Mouse (Mus musculus) stomach, embryonic 15.5 days (tissue): ENCODE measurements around the gene Zfp948. TPM values are rescaled to one million over a fixed set of nuclear protein-coding genes. Genes with fewer than 3 reads are reported as not detected.

ENCODE experiments used
- ATAC-seq: fragments of 200-750 bp; cut with Nextera tagmentation; 2 replicates; pipeline ENCODE4 v1.8.0; 2017; ENCODE audit warnings: low read depth, moderate number of reproducible peaks, moderate TSS enrichment; ENCODE audit not compliant: insufficient read depth, low FRiP score
- H3K27ac ChIP-seq: fragments of 300-500 bp; sonication (generic); 2 replicates; pipeline ENCODE4 v1.5.1; 2015; ENCODE audit warnings: mild to moderate bottlenecking, inconsistent platforms
- H3K27me3 ChIP-seq: fragments of 300-500 bp; sonication (generic); replicated peaks from 2 replicates; pipeline ENCODE4 v1.6.1; 2015; ENCODE audit warnings: inconsistent platforms
- H3K36me3 ChIP-seq: fragments of 300-500 bp; sonication (generic); 2 replicates; pipeline ENCODE4 v1.6.1; 2015; ENCODE audit warnings: inconsistent platforms
- H3K4me1 ChIP-seq: fragments of 300-500 bp; sonication (generic); 2 replicates; pipeline ENCODE4 v1.6.1; 2015; ENCODE audit warnings: inconsistent platforms
- H3K4me2 ChIP-seq: fragments of 300-500 bp; sonication (generic); 2 replicates; pipeline ENCODE4 v1.6.1; 2015; ENCODE audit warnings: mild to moderate bottlenecking, inconsistent platforms
- H3K4me3 ChIP-seq: fragments of 300-500 bp; sonication (generic); replicated peaks from 2 replicates; pipeline ENCODE4 v1.5.1; 2015; ENCODE audit warnings: inconsistent platforms
- H3K9ac ChIP-seq: fragments of 300-500 bp; sonication (generic); 2 replicates; pipeline ENCODE4 v1.6.1; 2015; ENCODE audit warnings: inconsistent platforms
- H3K9me3 ChIP-seq: fragments of 300-500 bp; sonication (generic); 2 replicates; pipeline ENCODE4 v1.6.1; 2016; ENCODE audit warnings: inconsistent platforms
- WGBS: fragments of 180-500 bp; shearing (Covaris S2); methylation state at CpG from one replicate; pipeline ENCODE4 v1.1.7; 2015; 5-methylcytosine and 5-hydroxymethylcytosine counted together
- polyA plus RNA-seq: library from polyadenylated mRNA; unstranded; fragments of >200 nt; fragmentation: Nextera tagmentation; extraction: Ambion mirVana; gene quantifications from 2 replicates; pipeline ENCODE4 v1.2.1, GENCODE M21; 2015

Gene Zfp948
- 16.0 and 16.3 TPM in 2 replicates for polyA plus RNA-seq

DNA sequence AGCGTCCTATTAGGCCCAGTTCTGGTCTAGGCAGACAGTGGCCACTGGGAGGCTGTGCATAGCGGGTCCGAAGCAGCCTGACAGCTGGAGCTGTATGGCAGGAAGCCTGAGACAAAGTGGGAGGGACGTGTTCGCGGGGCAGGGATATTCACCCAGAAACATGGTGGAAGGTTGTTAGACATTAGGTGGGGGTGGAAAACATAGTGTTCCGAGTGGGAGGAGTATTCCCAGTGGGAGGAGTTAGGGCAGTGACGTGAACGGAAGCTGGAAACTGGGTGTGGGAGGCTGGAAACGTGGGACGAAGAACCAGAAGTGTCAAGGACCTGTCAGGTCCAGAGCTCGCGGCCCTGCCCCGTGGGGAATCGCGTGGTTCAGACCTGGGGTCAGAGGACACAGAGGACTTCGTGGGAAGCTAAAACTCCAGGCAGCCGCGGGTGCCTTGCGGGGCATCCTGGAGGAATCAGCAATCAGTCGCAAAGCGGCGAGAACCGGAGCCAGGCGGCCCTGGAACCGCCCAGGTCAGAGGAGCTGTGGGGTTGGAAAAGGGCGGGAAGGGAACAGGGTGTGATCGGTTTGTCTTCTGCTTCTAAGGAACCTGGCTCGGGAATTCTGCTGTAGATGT lies at the start of gene Zfp948:
Gene Zfp948, plus strand, starts transcription at position 281 of the 622 bp plus-strand sequence.
- ATAC-seq, result peak; percentile 94
- Histone ChIP-seq H3K9ac (peak within 1 kb of the TSS; percentile 68), H3K27ac (peak within 1 kb of the TSS; percentile 95), H3K27me3 (no peaks in the 10 kb centered on the region), H3K4me3 (peak within 1 kb of the TSS; percentile 72), H3K9me3 (no peaks in the 10 kb centered on the region), H3K4me1 (peaks cover 7% of the 10 kb centered on the region; the same call in 1 of the 2 replicates), H3K4me2 (peak within 1 kb of the TSS; percentile 78), H3K36me3 (no peaks in the 10 kb centered on the region)
- 2% methylated on average over 29 of the region's 29 CpGs for WGBS

DNA sequence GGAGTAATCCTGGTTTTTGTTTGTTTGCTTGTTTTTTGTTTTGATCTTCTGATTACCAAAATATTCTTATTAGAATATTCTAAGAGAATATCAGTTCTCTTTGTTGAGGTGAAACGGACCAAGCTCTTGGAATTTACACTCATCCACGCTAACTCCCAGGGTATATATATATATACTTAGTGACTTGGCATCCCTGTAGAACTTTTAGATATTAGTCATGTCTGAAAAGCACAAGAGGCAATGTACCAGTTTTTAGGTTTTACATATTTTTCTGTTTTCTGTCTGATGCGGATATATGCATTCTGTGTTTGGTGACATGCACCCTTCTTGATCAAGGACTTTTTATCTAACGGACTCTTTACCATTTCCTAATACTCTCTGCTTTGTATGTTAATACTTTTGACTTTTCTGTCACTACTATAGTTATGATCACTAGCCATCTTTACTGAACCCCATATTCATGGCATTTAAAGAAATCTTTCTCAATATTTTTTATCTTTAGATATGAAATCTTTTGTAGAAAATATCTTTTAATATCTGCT lies 49.6 kb upstream of the Zfp948 start:
- peak overlapping the region; percentile 96 for H3K27ac ChIP-seq
- H3K4me1 ChIP-seq, result 0 out of 2 replicates have a peak, but pooled peaks cover 3% of the 10 kb centered on the region
- H3K9me3 ChIP-seq, result no peaks in the 10 kb centered on the region
- peak overlapping the region; percentile 76 for H3K4me2 ChIP-seq
- 28% methylated on average over 4 of the region's 4 CpGs for WGBS
- H3K36me3 ChIP-seq, result no peaks in the 10 kb centered on the region
- no peak for ATAC-seq
- peak overlapping the region; percentile 62 for H3K4me3 ChIP-seq
- H3K9ac ChIP-seq, result peak overlapping the region; percentile 48; the same call in 1 of the 2 replicates
- H3K27me3 ChIP-seq, result no peaks in the 10 kb centered on the region

DNA sequence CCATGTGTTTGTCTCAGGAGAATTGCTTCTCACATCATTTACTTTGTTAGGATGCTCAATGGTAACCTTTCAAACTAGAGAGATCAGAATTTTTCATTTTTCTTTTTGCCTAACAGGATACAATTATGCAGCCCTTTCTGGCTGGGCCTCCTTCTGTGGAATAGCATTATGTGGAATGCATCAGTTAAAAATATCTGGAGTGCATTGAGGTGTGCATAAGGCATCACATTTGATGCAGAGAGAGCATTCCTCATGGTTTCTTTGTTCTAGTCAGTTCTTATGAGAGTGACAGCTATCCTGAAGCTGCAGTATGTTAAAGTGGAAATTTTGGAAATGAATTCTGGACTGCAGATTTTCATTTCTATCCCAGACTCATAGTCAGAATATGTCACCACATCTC lies 40.5 kb upstream of the Zfp948 start:
- no peak overlapping the region for H3K27ac ChIP-seq
- no peak for ATAC-seq
- no peaks in the 10 kb centered on the region for H3K27me3 ChIP-seq
- H3K9me3 ChIP-seq, result no peaks in the 10 kb centered on the region
- no peaks in the 10 kb centered on the region for H3K36me3 ChIP-seq
- no peak overlapping the region for H3K4me2 ChIP-seq
- H3K4me1 ChIP-seq, result no peaks in the 10 kb centered on the region
- H3K9ac ChIP-seq, result no peak overlapping the region
- H3K4me3 ChIP-seq, result no peak overlapping the region

DNA sequence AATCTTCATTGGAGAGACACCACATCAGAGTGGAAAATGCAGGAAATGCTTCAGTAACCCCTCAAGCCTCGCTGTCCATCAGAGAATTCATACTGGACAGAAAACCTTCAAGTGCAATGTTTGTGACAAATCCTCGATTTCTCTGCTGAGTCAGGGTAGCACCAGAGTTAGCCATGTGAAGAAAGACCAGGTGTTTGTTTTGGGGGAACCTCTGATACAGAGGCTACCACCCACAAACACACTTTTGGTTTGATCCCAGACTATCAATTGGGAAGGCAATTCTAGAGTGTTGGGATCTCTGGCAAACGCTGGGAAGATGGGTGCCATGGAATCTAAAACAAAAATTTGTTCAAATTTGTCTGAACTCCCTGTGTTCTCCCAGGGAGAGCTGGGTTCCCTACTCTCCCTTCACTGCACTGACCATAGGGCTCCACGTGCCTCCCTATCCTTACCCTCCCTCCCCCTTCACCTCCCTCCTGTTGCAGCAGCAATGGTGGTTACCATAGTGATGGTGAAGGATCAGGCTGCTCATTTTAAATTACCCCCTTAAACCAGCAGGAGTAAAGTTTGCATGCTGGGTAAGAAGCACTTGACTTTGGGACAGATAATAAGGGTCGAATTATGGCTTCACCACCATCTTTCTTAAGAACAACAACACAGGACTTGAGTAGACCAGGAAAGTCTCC lies 36.0 kb upstream of the Zfp948 start:
- Histone ChIP-seq H3K4me1 (peaks cover 13% of the 10 kb centered on the region), H3K4me2 (no peak overlapping the region), H3K4me3 (no peak overlapping the region), H3K27me3 (no peaks in the 10 kb centered on the region), H3K9me3 (no peaks in the 10 kb centered on the region), H3K36me3 (no peaks in the 10 kb centered on the region), H3K9ac (no peak overlapping the region), H3K27ac (no peak overlapping the region)
- 78% methylated on average over 5 of the region's 5 CpGs for WGBS
- no peak for ATAC-seq

DNA sequence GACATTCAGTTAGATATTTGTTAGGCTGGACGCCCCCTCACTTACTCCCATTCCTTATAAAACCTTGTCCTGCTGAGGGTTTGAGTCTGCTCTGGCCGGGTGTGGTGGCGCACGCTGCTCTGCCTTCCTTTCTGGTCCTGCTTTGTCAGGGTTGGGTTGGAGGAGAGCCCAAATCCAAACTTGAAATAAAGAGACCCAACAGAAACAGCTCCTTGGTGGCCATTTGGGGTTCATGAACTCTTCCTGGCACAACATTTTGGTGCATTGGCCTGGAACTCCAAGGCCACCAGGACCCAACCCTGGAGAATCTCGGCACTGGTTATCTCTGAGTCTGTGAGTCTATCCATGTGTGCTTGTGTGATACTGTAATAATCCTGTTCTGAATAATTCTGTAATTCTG lies 35.2 kb upstream of the Zfp948 start:
- Histone ChIP-seq H3K4me2 (peak overlapping the region; percentile 73), H3K9ac (peak overlapping the region; percentile 92; the same call in 1 of the 2 replicates), H3K4me1 (peaks cover 13% of the 10 kb centered on the region), H3K36me3 (no peaks in the 10 kb centered on the region), H3K27me3 (no peaks in the 10 kb centered on the region), H3K27ac (peak overlapping the region; percentile 96), H3K4me3 (peak overlapping the region; percentile 77), H3K9me3 (no peaks in the 10 kb centered on the region)
- WGBS, result 65% methylated on average over 5 of the region's 5 CpGs
- ATAC-seq, result no peak

DNA sequence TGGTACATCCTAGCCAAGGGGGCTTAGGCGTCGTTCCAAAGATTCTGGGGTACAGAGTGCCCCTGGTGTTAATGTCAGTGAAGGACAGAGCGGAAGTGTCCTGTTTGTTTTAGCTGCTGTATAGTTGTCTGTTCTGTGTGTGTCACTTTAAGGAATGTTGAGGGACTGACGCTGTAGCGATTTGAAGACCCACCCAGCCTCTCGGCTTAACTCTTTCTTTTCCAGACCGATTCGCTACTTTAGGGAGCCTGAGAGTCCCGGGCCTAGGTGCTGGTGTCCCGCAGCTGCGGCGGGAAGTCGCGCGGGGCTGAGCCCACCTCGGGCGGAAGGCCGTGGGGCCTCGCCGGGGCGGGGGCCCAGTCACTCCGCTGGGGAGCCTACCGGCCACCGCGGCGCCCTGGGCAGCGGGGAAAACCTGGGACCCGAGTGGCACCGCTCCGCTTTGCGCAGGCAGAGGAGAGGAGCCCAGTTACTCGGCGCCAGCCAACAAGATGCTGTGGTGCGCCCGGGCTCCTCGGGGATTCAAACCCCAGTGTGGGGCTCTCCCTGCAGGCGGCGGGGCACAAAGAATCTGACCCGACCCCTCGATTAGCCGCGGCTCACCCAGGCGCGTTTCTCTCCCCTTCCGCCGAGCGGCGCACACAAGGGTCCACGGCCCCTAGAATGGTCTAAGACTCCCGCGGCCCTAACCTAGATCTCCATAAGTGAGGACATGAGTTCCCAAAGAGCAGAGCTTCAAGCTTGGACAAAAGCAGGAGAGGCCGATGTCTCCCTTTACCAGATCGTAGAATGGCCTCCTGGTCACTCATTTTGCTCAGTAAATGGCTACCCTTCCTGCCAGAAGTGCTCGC lies 34.5 kb upstream of the Zfp948 start:
- Histone ChIP-seq H3K9ac (peak overlapping the region; percentile 92), H3K9me3 (no peaks in the 10 kb centered on the region), H3K27me3 (no peaks in the 10 kb centered on the region), H3K4me3 (peak overlapping the region; percentile 77), H3K36me3 (no peaks in the 10 kb centered on the region), H3K27ac (peak overlapping the region; percentile 96), H3K4me2 (peak overlapping the region; percentile 73), H3K4me1 (peaks cover 13% of the 10 kb centered on the region)
- WGBS, result under 1% methylated on average over 54 of the region's 54 CpGs
- ATAC-seq, result peak; percentile 81

DNA sequence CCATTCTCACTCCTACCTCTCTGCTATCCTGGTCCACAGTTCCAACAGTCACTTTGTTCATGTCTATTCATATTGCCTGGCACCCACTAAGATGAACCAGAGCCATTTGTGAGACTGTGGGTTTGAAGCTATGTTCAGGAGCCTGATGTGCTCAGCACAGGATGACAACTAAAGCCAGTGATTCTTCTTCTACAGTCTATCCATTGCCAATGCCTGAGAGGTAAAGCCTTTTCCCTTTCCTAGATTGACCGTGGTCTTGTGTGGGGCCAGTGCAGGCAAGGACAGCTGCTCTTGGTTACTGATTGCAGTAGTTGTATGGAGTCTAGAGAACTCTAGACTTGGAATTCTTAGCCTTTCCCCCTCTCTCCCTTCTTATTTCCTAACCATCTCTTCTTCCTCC lies 32.8 kb upstream of the Zfp948 start:
- H3K36me3 ChIP-seq, result no peaks in the 10 kb centered on the region
- no peak overlapping the region for H3K4me2 ChIP-seq
- peak overlapping the region; percentile 44; the same call in 1 of the 2 replicates for H3K27ac ChIP-seq
- peaks cover 13% of the 10 kb centered on the region for H3K4me1 ChIP-seq
- no peaks in the 10 kb centered on the region for H3K27me3 ChIP-seq
- no peak overlapping the region for H3K4me3 ChIP-seq
- ATAC-seq, result no peak
- H3K9ac ChIP-seq, result no peak overlapping the region
- WGBS, result 82% methylated on average over 1 of the region's 1 CpGs
- H3K9me3 ChIP-seq, result no peaks in the 10 kb centered on the region

DNA sequence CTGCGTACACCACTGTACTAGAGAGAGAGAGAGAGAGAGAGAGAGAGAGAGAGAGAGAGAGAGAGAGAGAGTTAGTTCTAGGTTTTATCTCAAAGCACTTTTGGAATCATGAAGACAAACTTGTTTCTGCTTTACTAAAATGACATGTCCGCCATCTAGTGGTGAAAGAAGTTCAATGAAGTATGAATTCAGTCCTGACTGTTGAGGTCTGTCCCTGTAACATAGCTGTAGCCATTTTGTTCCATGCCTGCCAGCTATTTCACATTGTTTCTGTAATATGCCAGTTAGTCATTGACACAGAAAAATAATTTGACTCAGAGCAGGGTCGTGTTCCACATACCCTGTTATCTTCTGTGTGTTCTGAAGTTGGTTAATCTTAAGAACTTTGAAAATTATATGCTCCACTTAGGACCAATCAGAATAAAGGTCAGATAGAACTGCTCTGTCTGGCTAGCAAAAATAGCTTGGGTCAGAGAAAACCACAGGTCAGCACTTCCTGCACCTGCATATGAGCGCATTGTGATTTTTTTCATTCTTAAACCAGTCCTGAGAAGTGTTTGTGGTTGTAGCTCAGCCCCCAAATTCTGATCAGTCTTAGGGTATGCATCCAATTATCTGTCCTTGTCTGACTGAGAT lies 32.2 kb upstream of the Zfp948 start:
- no peaks in the 10 kb centered on the region for H3K27me3 ChIP-seq
- WGBS, result 13% methylated on average over 4 of the region's 4 CpGs
- no peak overlapping the region; the same call in 1 of the 2 replicates for H3K9ac ChIP-seq

DNA sequence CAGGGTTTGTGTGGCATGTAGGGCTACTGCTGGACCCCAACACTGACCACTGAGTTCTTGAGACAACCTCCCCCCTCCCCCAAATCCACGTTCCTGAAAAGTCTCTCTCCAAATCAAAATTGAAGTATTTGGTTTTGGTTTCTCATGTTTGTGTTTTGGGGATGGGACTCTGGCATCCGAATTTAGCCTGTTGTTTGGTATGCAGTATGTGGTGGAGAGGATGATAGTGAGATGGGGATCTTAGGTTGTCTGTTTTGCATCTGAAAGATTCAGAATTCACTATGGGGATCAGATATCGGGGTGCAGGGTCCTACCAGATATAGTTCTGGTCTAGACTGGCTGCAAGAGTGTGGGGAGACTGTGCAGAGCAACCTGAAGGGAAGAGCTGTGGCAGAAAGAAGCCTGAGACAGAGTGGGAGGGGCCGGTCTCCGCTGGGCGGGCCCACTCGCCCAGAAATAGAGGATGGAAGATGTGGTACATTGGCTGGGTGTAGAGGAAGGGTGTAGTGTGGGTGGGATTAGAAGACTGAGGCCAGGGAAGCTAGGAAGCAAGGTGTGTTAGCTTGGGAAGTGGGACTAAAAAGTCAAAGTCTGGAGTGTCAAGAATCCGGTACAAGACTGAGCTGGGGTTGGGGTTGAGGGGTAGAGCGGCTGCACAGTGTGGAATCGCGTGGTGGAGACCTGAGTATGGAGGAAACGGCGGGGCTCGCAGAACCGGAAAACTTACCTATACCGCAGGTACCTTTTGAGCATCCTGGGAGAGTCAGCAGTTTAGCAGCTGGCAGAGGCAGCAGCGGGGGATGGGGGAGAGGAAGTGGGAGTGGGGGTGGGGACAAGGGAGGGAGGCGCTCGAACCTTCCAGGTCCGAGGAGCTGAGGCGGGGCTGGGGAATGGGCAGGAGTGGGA lies 31.5 kb upstream of the Zfp948 start, which contains the start of gene Zfp52:
Gene Zfp52, plus strand, starts transcription at position 444 of the 906 bp plus-strand sequence.
- WGBS, result 3% methylated on average over 21 of the region's 21 CpGs
- Histone ChIP-seq H3K9me3 (no peaks in the 10 kb centered on the region), H3K4me3 (peak within 1 kb of the TSS; percentile 53), H3K27me3 (no peaks in the 10 kb centered on the region), H3K27ac (peak within 1 kb of the TSS; percentile 44; the same call in 1 of the 2 replicates), H3K4me2 (peak within 1 kb of the TSS; percentile 65), H3K9ac (no peak within 1 kb of the TSS; the same call in 1 of the 2 replicates), H3K4me1 (peaks cover 13% of the 10 kb centered on the region), H3K36me3 (no peaks in the 10 kb centered on the region)
- ATAC-seq, result peak; percentile 79

More for the DNA sequence above, 32.2 kb upstream of the Zfp948 start:
- ATAC-seq, result 0 out of 2 replicates have a peak, but pooled peaks have one; percentile 16
- Histone ChIP-seq H3K4me3 (peak overlapping the region; percentile 53; the same call in 1 of the 2 replicates), H3K9me3 (no peaks in the 10 kb centered on the region), H3K4me2 (peak overlapping the region; percentile 65), H3K36me3 (no peaks in the 10 kb centered on the region), H3K27ac (peak overlapping the region; percentile 44; the same call in 1 of the 2 replicates), H3K4me1 (peaks cover 13% of the 10 kb centered on the region)

DNA sequence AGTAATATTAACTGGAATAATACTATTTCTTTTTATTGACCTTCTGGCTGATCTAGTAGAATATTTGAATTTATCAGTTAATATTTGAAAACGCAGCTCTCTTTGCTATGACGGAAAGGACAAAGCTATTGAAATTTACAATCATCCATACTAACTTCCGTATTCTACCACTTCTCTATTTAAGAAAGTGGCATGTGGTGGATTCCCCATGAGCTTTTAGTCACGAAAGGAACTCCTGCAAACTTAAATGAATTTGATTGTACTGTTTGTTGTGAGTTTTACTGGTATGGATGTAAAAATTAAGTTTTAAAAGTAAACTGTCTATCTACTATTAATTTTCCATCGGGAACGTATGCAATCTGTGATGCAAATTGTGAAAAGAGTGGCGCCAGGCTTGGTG lies 30.7 kb upstream of the Zfp948 start:
- peak overlapping the region; percentile 65 for H3K4me2 ChIP-seq
- H3K36me3 ChIP-seq, result no peaks in the 10 kb centered on the region
- no peaks in the 10 kb centered on the region for H3K9me3 ChIP-seq
- H3K27me3 ChIP-seq, result no peaks in the 10 kb centered on the region
- no peak for ATAC-seq
- H3K9ac ChIP-seq, result no peak overlapping the region
- peak overlapping the region; percentile 53 for H3K4me3 ChIP-seq
- H3K4me1 ChIP-seq, result peaks cover 13% of the 10 kb centered on the region
- 33% methylated on average over 7 of the region's 7 CpGs for WGBS
- no peak overlapping the region for H3K27ac ChIP-seq
